Mouse (Mus musculus): Measurements from ENCODE around the gene C130032M10Rik. TPM values are rescaled to one million over a fixed set of nuclear protein-coding genes. Genes with fewer than 3 reads are reported as not detected.

Gene C130032M10Rik
- polyA plus RNA-seq, 1 experiment from 2014 or later, result 0.54 TPM

DNA sequence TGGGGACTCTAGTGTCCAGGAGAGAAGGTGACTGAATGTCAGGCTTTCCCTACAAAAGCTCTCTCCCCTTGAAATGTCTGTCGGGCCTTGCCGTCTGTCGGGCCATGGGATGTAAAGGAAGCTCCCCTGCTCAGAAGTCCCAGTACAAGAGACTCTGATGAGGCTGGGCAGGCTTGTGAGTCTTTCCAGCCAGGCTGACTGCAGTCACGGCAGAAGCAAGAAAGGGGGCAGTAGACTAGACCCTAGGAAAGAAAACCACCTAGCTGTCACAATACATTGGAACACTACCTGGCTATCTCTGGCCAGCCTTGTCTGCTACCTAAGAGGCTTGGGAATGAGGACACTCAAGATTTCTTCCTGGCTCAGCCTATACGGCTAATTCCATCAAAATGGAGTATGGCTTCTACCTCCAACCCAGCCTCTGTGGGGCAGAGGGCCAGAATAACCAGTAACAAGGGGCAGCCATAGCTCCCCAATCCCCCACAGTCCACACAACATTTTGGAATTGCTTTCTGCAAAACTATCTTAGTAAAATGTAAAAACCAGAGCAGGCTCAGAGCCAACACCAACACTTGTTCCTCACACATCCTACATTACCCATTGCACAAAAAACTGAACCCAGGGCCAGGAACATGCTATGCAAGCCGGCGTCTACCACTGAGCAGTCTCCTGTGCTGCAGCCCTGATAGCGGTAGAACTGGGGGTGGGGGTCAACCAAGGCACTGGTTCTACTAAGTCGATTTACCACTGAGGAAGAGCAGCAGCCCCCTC lies 19.4 kb downstream of the C130032M10Rik start:
- no peak for ATAC-seq (replicated peaks; ENCODE audit: insufficient number of reproducible peaks, low FRiP score, low TSS enrichment)
- Histone ChIP-seq H3K4me1 (ENCODE audit: control insufficient read depth, insufficient read depth, low read length) (peaks cover 28% of the 10 kb centered on the region), H3K9ac (ENCODE audit: low read depth, low read length) (no peak overlapping the region), H3K27ac (ENCODE audit: low read depth, low read length) (0 out of 2 replicates have a peak overlapping the region, but pooled peaks have one; percentile 29), H3K9me3 (replicated peaks; ENCODE audit: control insufficient read depth, low read length) (no peaks in the 10 kb centered on the region), H3K27me3 (ENCODE audit: control insufficient read depth, insufficient read depth, low read length) (no peaks in the 10 kb centered on the region), H3K36me3 (ENCODE audit: control insufficient read depth, insufficient read depth, low read length) (no peaks in the 10 kb centered on the region), H3K4me2 (no peak overlapping the region), H3K4me3 (ENCODE audit: low read depth, low read length) (no peak overlapping the region)
- 76% methylated on average over 9 of the region's 9 CpGs for WGBS (ENCODE audit: insufficient replicate concordance)

DNA sequence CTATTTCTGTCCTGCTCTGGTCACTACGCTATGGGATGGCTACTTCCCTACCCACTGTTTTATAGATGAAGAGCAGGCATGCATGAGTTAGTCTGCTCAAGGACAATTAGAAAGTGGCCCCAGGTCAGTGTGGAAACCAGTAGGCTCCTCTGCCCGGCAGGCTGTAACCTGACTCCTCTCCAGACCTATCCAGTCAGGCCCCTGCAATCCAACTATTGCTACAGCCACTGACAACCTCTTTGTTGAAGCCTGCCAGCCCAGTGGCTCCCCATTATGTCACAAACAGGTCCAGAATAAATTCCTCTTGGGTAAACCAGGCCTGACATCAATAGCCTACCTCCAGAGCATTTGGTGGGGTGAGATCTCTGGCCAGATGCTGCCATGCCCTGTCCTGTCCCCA lies 21.1 kb downstream of the C130032M10Rik start:
- H3K9me3 ChIP-seq (replicated peaks; ENCODE audit: control insufficient read depth, low read length), result no peaks in the 10 kb centered on the region
- H3K4me3 ChIP-seq (ENCODE audit: low read depth, low read length), result no peak overlapping the region
- 18% methylated on average over 2 of the region's 2 CpGs for WGBS (ENCODE audit: insufficient replicate concordance)
- peak overlapping the region; percentile 19; the same call in 1 of the 2 replicates for H3K9ac ChIP-seq (ENCODE audit: low read depth, low read length)
- peaks cover 31% of the 10 kb centered on the region for H3K4me1 ChIP-seq (ENCODE audit: control insufficient read depth, insufficient read depth, low read length)
- 0 out of 2 replicates have a peak, but pooled peaks have one; percentile 8 for ATAC-seq (replicated peaks; ENCODE audit: insufficient number of reproducible peaks, low FRiP score, low TSS enrichment)
- no peaks in the 10 kb centered on the region for H3K36me3 ChIP-seq (ENCODE audit: control insufficient read depth, insufficient read depth, low read length)
- H3K4me2 ChIP-seq, result peak overlapping the region; percentile 20; the same call in 1 of the 2 replicates
- H3K27ac ChIP-seq (ENCODE audit: low read depth, low read length), result peak overlapping the region; percentile 68
- no peaks in the 10 kb centered on the region for H3K27me3 ChIP-seq (ENCODE audit: control insufficient read depth, insufficient read depth, low read length)

DNA sequence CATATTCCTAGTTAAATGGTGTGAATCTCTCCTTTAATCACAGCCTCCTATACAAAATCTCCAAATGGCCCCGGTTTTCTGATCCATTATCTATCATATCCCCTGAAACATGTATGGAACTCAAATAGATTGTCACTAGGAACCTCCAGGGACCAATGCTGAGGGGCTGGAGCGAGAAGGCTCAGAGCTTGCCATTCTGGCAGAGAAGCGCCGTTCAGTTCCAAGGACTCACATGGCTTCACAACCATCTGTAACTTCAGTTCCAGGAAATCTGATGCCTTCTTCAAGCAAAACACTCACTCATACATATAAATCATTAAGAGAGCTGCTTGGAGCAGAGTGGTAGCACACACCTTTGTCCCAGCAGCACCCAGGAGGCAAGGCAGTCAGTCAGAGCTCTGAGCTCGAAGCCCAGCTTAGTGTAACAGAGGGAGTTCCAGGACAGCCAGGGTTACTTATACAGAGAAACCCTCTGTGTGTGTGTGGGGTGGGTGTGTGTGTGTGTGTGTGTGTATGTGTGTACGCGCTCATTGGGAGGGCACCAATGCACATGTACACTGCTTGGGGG lies 23.6 kb downstream of the C130032M10Rik start:
- no peak overlapping the region for H3K27ac ChIP-seq (ENCODE audit: low read depth, low read length)
- 77% methylated on average over 7 of the region's 7 CpGs for WGBS (ENCODE audit: insufficient replicate concordance)
- H3K4me3 ChIP-seq (ENCODE audit: low read depth, low read length), result no peak overlapping the region
- H3K4me2 ChIP-seq, result no peak overlapping the region
- no peak for ATAC-seq (replicated peaks; ENCODE audit: insufficient number of reproducible peaks, low FRiP score, low TSS enrichment)
- H3K27me3 ChIP-seq (ENCODE audit: control insufficient read depth, insufficient read depth, low read length), result no peaks in the 10 kb centered on the region
- no peaks in the 10 kb centered on the region for H3K9me3 ChIP-seq (replicated peaks; ENCODE audit: control insufficient read depth, low read length)
- no peaks in the 10 kb centered on the region for H3K36me3 ChIP-seq (ENCODE audit: control insufficient read depth, insufficient read depth, low read length)
- H3K4me1 ChIP-seq (ENCODE audit: control insufficient read depth, insufficient read depth, low read length), result peaks cover 32% of the 10 kb centered on the region
- H3K9ac ChIP-seq (ENCODE audit: low read depth, low read length), result no peak overlapping the region

DNA sequence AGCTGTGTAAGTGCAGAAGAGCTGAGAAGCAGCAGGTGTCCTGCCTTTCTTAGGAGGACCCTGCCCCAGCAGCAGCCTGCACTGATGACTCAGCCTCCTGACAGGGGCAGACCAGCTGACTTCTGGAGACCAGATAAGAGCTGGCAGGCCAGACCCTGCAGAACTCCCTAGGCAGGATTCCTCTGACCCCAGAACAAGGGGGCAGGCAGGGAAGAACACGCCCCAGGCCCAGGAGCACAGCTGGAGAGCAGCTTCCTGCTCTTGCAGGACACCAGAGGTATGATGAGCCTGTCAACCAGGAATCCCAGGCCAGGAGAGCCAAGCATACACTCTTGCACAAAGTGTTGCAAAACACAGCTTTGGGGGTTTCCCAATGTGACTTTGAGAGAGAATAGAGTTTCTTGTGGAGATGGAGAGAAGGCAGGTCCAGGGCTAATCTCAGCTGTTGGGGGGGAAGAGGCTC lies 25.8 kb downstream of the C130032M10Rik start:
- H3K9me3 ChIP-seq (replicated peaks; ENCODE audit: control insufficient read depth, low read length), result no peaks in the 10 kb centered on the region
- H3K9ac ChIP-seq (ENCODE audit: low read depth, low read length), result no peak overlapping the region
- peaks cover 44% of the 10 kb centered on the region for H3K4me1 ChIP-seq (ENCODE audit: control insufficient read depth, insufficient read depth, low read length)
- ATAC-seq (replicated peaks; ENCODE audit: insufficient number of reproducible peaks, low FRiP score, low TSS enrichment), result no peak; the same call in 1 of the 2 replicates
- H3K4me3 ChIP-seq (ENCODE audit: low read depth, low read length), result no peak overlapping the region
- no peaks in the 10 kb centered on the region for H3K36me3 ChIP-seq (ENCODE audit: control insufficient read depth, insufficient read depth, low read length)
- 7% methylated on average over 1 of the region's 1 CpGs for WGBS (ENCODE audit: insufficient replicate concordance)
- peak overlapping the region; percentile 69 for H3K27ac ChIP-seq (ENCODE audit: low read depth, low read length)
- H3K27me3 ChIP-seq (ENCODE audit: control insufficient read depth, insufficient read depth, low read length), result no peaks in the 10 kb centered on the region
- peak overlapping the region; percentile 17; the same call in 1 of the 2 replicates for H3K4me2 ChIP-seq

DNA sequence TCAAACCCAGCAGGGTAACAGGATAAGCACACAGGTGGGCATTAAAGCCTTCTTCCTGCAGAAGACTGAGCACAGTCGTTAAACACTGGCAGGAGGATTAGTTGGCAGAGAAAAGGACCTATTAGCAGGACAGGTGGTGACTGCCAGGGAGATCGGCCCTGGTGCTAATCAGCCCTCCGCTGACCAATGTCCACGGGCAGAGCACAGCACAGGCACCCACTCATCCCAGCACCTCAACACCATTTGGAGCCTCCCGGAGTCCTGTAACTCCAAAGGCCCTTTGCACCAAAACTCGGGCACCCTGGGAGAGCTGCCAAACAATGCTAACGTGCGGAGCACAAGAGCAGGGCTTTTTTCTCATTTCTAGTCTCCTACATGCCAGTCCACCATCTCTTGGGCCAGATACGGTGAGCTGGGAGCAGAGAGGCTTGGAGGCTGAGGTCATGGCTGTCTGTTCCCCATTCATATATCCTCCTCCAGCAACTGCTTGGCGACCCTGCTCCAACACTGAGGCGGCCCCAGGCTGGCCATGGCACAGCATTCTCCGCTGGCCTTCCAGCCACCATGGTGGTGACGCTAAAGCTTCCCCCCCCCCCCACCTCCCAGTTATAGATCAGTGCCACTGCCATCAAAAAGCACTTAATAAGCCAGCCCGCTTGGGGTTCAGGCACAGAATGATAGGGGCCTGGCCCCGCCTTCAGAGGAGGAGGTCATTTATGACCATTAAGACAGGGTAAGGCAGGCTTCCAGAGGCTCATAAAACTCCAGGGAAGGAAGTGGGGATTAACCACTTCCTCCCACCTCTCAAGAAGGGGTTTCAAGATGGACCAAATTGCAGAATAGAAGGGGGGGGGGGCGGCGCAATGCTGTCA lies 28.6 kb downstream of the C130032M10Rik start:
- H3K4me2 ChIP-seq, result no peak overlapping the region

DNA sequence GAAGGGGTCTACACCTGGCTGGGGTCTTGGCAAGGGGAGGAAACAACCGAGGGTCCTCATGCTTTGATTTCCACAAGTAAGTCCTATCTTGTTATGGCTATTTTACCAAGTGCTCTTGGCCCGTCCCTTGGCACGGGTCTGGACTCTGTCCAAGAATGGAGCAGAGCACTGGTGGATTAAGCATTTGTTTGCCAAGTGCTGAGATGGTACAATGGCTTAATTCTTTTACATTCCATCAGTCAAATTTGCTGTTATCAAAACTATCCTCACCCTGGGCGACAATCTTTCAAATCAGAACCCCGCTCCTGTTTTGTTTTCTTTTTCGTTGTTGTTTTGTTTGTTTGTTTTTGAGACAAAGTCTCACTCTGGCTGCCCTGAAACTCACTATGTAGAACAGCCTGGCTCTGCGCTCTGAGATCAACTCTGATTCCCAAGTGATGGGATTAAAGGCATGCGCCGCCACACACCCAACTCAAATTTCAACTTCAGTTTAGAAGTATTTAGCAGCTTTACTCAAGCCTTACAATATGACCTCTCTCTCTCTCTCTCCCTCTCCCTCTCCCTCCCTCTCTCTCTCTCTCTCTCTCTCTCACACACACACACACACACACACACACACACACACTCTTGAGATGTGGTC lies 29.4 kb downstream of the C130032M10Rik start:
- H3K4me2 ChIP-seq, result no peak overlapping the region
- no peak for ATAC-seq (replicated peaks; ENCODE audit: insufficient number of reproducible peaks, low FRiP score, low TSS enrichment)
- no peak overlapping the region for H3K4me3 ChIP-seq (ENCODE audit: low read depth, low read length)
- H3K36me3 ChIP-seq (ENCODE audit: control insufficient read depth, insufficient read depth, low read length), result no peaks in the 10 kb centered on the region
- 0 out of 2 replicates have a peak overlapping the region, but pooled peaks have one; percentile 12 for H3K27ac ChIP-seq (ENCODE audit: low read depth, low read length)
- no peaks in the 10 kb centered on the region for H3K27me3 ChIP-seq (ENCODE audit: control insufficient read depth, insufficient read depth, low read length)
- 39% methylated on average over 9 of the region's 9 CpGs for WGBS (ENCODE audit: insufficient replicate concordance)
- no peaks in the 10 kb centered on the region for H3K9me3 ChIP-seq (replicated peaks; ENCODE audit: control insufficient read depth, low read length)
- H3K9ac ChIP-seq (ENCODE audit: low read depth, low read length), result no peak overlapping the region
- peaks cover 45% of the 10 kb centered on the region for H3K4me1 ChIP-seq (ENCODE audit: control insufficient read depth, insufficient read depth, low read length)

More for the DNA sequence above, 28.6 kb downstream of the C130032M10Rik start:
- Histone ChIP-seq H3K27ac (ENCODE audit: low read depth, low read length) (no peak overlapping the region), H3K9me3 (replicated peaks; ENCODE audit: control insufficient read depth, low read length) (no peaks in the 10 kb centered on the region), H3K4me3 (ENCODE audit: low read depth, low read length) (no peak overlapping the region), H3K9ac (ENCODE audit: low read depth, low read length) (no peak overlapping the region), H3K36me3 (ENCODE audit: control insufficient read depth, insufficient read depth, low read length) (no peaks in the 10 kb centered on the region), H3K4me1 (ENCODE audit: control insufficient read depth, insufficient read depth, low read length) (peaks cover 43% of the 10 kb centered on the region), H3K27me3 (ENCODE audit: control insufficient read depth, insufficient read depth, low read length) (no peaks in the 10 kb centered on the region)
- WGBS (ENCODE audit: insufficient replicate concordance), result 61% methylated on average over 17 of the region's 17 CpGs
- no peak for ATAC-seq (replicated peaks; ENCODE audit: insufficient number of reproducible peaks, low FRiP score, low TSS enrichment)

DNA sequence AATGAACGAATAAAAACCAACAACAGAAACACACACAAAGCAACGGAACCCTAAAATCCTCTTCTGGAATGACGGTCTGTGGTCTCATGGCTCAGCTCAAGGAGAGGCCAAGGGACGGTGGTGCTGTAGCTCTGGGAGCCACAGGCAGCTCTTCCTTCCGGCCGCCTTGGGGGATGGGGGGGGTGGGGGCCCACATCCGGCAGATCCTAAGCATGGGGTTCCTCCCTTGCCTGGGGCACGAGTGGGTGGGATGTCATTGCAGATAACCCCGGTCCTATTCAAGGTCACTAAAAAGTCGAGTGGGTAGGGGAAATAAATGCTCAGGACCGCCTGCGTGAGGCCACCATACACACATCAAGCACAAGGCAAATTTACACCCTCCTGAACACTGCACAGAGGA lies 31.3 kb downstream of the C130032M10Rik start:
- ATAC-seq (replicated peaks; ENCODE audit: insufficient number of reproducible peaks, low FRiP score, low TSS enrichment), result no peak
- no peaks in the 10 kb centered on the region for H3K36me3 ChIP-seq (ENCODE audit: control insufficient read depth, insufficient read depth, low read length)
- H3K4me3 ChIP-seq (ENCODE audit: low read depth, low read length), result no peak overlapping the region
- H3K9ac ChIP-seq (ENCODE audit: low read depth, low read length), result no peak overlapping the region
- WGBS (ENCODE audit: insufficient replicate concordance), result 50% methylated on average over 12 of the region's 12 CpGs
- no peaks in the 10 kb centered on the region for H3K9me3 ChIP-seq (replicated peaks; ENCODE audit: control insufficient read depth, low read length)
- H3K27ac ChIP-seq (ENCODE audit: low read depth, low read length), result no peak overlapping the region
- H3K27me3 ChIP-seq (ENCODE audit: control insufficient read depth, insufficient read depth, low read length), result no peaks in the 10 kb centered on the region
- H3K4me2 ChIP-seq, result no peak overlapping the region
- H3K4me1 ChIP-seq (ENCODE audit: control insufficient read depth, insufficient read depth, low read length), result peaks cover 34% of the 10 kb centered on the region

DNA sequence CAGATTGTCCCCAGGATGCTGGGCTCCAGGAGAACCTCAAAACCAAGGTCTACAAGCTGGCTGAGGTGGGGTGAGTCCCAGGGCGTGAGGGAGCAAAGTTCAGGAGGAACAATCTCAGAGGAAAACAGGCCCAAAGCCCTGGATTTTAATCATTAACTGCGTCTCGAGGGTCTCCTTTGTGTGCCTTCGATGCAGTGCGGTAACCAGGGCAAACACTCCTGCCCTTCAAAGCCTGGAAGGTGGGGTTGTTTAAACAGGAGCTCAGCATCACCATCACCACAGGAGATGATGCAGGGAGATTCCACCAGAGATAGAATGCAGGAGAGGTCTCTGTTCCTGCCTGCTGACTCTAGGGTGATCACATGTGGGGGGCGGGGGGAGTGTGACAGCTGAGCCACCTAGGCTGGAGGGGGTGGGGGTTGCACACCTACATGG lies 32.2 kb downstream of the C130032M10Rik start:
- ATAC-seq (replicated peaks; ENCODE audit: insufficient number of reproducible peaks, low FRiP score, low TSS enrichment), result no peak
- peaks cover 32% of the 10 kb centered on the region for H3K4me1 ChIP-seq (ENCODE audit: control insufficient read depth, insufficient read depth, low read length)
- WGBS (ENCODE audit: insufficient replicate concordance), result 48% methylated on average over 6 of the region's 6 CpGs

More for the DNA sequence above, 32.2 kb downstream of the C130032M10Rik start:
- Histone ChIP-seq H3K4me2 (no peak overlapping the region), H3K9ac (ENCODE audit: low read depth, low read length) (no peak overlapping the region), H3K36me3 (ENCODE audit: control insufficient read depth, insufficient read depth, low read length) (no peaks in the 10 kb centered on the region), H3K27me3 (ENCODE audit: control insufficient read depth, insufficient read depth, low read length) (no peaks in the 10 kb centered on the region), H3K27ac (ENCODE audit: low read depth, low read length) (no peak overlapping the region), H3K9me3 (replicated peaks; ENCODE audit: control insufficient read depth, low read length) (no peaks in the 10 kb centered on the region), H3K4me3 (ENCODE audit: low read depth, low read length) (no peak overlapping the region)

Data from heart, embryonic 11.5 days (tissue).